Mouse (Mus musculus) brain, embryonic 14.5 days (tissue): ENCODE measurements around the gene Palld.

Experiments
- CTCF ChIP-seq: fragments of 200-500 bp; IDR thresholded peaks from 2 replicates; pipeline ENCODE4 v1.5.1; 2012; ENCODE audit warnings: inconsistent platforms, mild to moderate bottlenecking, moderate library complexity, borderline replicate concordance; ENCODE audit not compliant: insufficient read depth, insufficient read length; ENCODE audit errors: extremely low read depth
- POLR2A ChIP-seq: fragments of 200-500 bp; IDR thresholded peaks from 2 replicates; pipeline ENCODE4 v1.6.1; 2012; ENCODE audit warnings: mild to moderate bottlenecking, inconsistent platforms, borderline replicate concordance; ENCODE audit not compliant: poor library complexity, insufficient read depth, insufficient read length, severe bottlenecking; ENCODE audit errors: extremely low read depth

DNA sequence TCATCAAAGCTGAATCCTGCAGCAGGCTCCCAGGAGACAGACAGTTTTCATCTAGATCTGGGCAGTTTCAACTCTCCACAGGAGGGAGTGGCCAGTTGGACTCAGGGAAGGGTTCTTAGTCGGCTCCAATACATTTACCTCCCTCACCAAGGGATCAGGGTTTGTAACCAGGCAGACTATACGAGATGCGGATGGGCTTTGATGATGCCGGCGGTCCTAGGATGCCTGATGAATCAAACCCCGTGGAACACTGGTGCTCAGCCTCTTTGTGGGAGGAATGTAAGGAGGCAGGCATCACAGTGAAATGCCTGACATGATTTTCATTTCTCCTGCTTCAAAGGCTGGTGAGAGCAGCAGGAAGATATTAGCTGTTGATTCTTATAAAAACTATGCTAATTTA is 347.1 kb downstream of the Palld start:
- TF ChIP-seq POLR2A (no peak), CTCF (no peak)
